Mouse (Mus musculus): ENCODE results near the gene Tmem151b. TPM values are rescaled to one million over a fixed set of nuclear protein-coding genes. Genes with fewer than 3 reads are reported as not detected.

The Tmem151b gene
- total RNA-seq, 1 experiment from 2014 or later = 0.15 TPM

DNA sequence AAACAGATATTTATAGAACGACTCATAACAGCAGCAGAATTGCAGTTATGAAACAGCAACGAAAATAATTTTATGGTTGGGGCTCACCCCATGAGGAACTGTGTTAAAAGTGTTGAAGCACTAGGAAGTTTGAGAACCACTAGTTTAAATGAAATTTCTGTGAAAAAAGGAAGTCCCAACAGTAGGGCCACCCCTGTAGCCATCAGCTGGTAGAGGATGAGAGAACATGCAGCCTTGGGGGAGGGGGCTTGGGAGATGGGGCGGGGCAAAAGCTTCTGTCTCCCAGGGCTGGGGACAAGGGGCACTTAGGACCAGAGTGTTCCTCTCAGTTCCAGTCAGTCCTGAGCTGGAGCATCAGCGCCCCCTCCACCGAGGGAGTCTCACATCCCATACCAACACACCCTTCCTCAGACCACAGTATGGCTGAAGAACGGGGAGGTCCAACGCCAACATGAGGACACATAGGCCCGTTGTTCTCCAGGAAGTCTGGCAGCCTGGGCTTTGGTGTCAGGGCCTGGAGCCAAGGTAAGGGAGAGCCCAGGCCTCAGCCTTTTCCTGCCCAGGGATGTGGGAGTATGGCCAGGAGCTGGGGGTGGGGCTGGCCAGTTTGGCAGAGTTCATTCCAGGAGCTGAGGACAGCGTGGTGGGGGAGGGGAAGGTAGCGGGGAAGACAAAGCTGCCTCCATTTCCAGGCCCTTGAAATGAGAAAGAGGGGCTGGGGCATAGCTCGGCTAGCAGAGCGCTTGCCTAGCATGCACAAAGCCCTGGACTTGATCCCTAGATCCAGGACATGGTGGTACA, 34.8 kb upstream of the Tmem151b start:
- DNase-seq = peak; percentile 80

DNA sequence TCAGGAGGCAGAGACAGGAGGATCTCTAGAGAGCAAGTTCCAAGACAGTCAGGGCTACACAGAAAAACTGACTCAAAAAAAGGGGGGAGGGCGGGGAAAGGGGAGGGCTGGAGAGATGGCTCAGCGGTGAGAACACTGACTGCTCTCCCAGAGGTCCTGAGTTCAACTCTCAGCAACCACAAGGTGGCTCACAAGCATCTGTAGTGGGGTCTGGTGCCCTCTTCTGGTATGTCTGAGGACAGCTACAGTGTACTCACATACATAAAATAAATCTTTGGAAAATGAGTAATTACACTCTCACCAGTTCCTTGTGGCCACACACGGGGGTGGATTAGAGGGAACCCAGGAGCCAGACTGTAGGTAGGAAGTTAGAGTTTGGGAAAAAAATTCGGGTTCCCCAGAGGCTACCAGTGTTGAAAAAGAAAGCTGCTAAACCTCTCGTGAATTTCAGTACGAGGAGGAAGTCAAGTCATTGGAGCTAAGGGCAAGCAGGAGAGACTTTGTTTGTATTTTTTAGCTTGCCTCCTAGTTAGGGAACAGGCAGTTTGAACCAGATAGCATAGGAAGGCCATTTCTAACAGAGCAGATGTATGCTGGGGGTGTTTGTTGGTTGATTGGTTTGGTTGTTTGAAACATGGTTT, 33.4 kb upstream of the Tmem151b start:
- peak; percentile 16 for DNase-seq

DNA sequence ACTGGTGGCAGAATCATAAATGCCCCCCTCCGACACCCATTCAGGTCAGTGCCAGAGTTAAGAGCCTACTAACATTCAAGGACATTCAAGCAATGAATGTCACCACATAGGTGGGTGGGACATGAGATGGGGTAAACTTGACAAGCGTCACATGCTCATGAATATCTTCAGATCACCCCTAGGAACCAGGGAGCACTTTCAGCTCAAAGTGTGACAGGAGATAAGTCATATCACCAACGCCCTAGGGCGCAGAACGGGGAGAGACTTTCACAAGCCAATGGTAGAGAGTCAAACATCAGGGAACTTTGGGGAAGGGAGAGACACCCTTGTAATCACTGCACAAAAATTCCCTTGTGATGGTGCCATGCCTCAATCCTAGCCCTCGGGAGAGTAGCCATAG, 32.7 kb upstream of the Tmem151b start:
- no peak for DNase-seq

DNA sequence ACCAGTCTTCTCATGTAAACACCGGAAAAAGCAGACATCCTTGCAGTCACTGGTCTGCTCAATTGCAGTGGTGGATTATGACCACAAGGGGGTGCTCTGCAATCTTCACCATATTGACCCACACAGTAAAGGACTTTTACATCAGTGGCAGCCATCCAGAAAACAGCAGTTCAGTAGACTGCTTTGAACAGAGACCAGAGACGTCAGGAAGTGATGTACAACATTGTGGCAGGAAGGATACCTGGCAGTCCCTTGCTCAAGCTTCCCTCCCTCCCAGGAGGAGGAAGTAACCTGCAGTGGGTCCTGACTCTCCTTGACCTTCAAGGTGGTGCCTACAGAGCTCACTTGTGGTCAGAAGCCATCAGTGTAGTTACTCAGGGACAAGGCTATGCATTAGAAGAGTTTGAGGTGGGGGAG, 32.1 kb upstream of the Tmem151b start:
- DNase-seq = peak; percentile 59

DNA sequence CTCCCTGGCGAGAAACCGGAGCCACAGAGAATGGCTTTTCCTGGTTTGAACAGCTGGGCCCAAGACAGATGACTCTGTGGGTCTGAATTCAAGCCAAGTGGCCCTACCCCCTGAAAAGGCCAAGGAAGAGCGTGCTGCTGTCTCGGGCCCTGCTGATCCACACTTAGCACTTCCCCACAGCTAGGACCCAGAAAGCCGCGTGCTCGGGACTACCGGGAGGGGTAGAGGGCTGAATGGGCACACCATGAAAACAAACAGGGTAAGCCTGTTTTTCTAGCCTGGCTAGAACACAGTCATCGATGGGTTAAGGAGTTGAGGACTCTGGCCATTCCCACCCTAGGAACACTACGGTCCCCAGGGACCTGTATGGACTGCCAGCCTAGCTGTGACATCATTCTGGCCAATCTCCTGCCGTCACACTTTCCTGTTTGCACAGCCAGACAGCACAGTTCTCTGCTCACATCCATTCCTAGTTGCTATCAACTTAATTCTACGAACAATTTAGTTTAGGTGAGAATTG, 31.5 kb upstream of the Tmem151b start:
- DNase-seq = peak; percentile 31

DNA sequence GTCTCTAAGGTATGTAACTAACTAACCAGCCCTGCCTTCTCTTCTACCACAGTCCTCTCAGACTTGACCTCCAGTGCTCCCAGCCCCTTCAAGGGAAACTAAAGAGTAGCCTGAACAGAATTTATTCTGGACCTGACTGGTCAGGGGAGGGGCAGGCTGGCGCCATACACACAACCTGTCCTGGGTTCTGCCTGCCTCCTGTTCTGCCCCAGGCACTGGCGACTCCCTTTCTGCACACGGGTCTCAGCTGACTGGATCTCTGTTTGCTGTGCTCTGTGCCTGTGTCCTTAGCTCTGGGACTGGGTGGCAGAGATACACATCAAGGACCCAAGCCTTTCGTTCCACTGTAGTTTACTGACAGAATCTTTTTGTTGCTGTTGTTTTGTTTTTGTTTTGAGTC, 30.1 kb upstream of the Tmem151b start:
- no peak for DNase-seq

DNA sequence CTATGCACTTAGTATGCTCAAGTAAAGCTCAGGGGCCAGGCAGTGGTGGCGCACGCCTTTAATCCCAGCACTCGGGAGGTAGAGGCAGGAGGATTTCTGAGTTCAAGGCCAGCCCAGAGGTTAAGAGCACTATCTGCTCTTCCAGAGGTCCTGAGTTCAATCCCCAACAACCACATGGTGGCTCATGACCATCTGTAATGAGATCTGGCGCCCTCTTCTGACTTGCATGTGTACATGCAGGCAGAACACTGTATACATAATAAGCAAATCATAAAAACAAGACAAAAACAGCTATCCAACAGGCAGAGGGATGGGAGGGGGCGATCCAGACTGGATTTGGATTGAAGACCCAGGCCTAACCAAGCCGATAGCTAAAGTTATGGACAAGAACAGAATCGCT, 29.4 kb upstream of the Tmem151b start:
- DNase-seq = no peak

DNA sequence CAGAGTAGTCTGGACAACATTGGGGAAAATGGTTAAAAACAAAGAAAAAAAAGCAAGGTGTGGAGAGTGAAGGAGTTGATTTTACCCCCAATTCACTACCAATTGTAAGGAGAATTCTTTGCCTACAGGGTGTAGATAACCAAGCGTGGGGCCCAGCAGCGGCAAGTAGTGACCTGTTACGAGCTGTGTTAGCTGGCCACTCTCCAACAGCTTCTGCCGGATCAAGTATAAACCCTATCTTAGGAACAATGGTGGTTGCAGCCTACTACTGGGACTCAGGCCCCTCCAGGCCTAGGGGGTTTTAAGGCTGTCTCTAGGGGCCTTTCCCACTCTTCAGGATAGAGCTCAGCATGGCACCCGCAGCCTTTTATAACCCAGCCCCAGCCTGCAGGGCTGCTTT, 28.8 kb upstream of the Tmem151b start:
- DNase-seq = no peak

DNA sequence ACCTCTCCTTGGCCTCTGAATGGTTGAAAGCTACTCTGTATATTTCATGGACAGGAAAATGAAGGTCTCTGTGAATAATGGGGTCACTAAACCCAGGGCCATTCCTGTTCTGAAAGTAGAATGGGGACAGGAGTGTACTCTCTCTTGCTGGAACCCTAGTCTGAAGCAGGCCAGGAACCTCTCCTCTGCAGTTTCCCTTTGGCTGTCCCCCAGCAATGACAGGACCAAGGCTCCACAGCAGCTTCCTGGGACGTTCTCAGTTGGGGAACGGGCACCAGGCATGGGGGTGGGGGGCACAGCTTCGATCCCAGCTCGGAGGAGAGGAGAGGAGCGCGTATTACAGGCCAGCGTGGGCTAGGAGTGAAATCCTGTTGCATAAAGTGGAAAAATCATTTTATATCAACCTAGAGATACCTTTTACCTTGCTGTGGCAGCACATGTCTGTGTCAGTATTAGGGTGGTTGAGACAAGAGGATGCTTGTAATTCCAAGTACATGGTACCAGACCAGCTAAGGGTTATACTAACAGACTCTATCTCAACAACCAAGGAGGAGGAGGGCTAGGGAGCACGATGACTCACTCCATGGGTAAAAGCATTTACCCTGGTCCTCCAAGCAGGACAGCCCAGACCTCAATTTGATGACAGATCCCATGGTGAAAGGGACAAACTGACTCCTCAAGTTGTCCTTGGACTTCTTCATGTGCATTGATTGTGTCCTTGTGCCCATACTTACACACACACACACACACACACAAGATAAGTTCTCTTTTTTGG, 25.8 kb upstream of the Tmem151b start:
- DNase-seq = no peak

DNA sequence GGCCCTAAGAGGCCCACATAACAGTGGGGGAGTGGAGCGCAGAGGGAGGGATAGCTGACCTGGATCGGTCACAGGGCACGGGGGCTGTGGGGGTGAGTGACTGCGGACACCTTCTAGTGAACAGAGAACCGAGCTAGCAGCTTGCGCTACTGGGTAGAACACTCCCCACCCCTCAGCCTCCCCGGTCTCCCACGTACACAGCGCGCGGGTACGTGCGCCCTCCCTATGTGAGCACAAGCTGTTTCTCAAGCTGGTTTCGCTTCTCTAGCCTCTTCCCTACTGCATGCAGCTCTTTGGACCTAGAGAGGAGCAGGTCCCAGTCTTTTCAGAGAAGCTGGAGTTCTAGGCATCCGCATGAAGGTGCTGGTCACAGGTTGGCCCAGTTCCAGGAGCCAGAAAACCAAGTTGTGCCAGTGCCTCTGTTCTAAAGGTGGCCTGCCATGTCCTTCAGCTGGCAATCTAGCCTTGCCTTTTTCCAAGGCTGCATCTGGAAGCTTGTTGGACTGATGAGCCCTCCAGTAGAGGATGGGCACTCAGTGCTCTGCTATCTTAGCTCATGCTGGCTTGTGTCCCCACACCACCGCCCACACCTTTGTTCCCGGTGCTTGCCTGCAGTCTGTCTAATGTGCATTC, 24.8 kb upstream of the Tmem151b start:
- peak; percentile 75 for DNase-seq

DNA sequence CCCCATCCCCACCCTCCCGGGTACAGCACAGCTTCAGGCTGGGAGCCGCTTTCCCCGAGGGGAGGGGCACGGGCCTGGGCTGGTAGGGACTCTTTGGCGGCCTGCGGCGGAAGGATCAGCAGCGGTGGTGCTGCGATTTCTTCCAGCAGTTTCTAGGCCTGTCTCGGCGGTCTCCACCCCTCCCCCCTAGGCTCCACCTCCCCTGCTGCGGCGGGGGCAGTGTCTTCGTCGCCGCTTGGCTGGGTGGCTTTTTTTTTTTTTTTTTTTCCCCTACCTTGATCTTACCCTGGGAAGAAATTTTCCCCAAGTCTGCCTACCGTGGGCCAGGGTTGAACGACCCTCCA, 24.3 kb upstream of the Tmem151b start:
- DNase-seq = peak; percentile 97

DNA sequence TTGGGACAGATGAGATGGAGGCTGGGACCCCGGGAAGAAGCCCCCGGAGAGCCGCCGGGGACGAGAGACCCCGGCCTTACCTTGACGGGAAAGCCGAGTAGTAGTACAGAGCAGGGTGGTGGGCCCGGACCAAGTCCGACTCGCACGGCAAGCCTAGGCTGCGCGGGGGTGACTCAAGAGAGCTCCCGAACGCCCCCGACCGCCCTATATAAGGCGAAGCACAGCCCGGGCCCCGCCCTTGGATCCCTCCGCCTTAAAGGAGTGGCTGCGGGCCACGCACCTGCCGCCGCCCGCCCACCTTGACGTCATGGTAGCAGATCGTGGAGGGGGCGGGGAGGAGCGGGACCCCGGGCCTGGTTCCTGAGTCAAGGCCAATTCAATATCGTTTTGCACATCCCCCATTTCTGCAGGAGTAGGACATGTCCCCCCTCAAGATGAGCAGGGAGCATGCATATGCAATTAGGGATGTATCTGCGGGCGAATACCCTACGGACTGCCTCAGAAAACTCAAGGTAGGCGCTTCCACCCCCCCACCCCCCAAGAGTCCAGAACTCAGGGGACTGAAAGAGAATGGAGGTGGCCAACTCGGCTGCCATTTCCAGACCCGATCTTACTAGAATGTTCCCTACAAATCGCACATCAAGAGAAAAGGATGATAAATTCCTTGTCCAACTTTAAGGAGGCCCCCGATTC, 23.8 kb upstream of the Tmem151b start, which contains the start of gene Hsp90ab1:
Hsp90ab1 (minus strand) TSS at position 185 of the 693 bp plus-strand sequence.
- peak; percentile 99 for DNase-seq

DNA sequence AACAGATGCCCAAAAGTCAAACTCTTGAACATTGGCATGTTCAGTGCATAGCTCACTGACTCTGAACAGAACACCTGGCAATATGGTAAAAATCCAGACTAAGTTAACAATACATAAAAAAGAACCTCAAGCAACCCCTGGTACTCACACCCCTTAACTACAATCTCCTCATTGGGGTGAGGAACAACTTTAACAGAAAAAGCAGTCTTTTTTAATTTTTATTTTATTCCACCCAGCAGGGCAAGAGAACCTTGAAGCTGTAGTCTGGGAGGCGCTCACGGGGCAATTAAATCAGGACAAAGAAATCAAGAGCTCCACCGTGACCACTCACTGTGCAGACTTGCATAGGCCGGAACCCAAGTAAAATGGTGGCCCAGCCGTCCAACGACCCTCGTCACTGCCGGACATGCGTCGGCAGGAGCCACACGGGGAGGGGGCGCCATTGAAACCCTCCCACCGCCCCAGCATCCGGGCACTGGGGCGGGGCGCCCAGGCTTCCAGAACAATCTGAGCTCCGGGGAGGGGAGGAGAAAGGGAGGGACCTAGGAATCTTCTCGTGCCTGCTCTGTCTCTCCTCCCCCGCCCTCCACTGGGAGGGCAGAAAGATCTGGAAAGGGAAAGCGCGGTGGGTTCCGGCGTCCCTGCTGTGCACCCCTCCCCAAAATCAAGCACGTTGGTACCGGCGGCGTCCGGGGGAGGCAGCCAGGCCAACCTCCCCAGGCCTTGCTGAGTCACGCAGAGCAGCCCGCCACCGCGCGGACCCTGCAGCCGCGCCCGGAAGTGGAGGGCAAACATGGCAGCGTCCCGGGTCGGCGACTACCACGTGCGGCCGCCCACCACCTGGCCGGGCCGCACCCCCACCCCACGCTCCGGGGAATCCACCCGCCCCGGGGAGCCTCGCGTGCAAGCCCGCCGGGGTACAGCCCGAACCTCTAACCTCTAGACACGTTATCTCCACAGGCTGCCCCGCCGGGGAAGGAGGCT, 22.9 kb upstream of the Tmem151b start:
- DNase-seq = peak; percentile 79

DNA sequence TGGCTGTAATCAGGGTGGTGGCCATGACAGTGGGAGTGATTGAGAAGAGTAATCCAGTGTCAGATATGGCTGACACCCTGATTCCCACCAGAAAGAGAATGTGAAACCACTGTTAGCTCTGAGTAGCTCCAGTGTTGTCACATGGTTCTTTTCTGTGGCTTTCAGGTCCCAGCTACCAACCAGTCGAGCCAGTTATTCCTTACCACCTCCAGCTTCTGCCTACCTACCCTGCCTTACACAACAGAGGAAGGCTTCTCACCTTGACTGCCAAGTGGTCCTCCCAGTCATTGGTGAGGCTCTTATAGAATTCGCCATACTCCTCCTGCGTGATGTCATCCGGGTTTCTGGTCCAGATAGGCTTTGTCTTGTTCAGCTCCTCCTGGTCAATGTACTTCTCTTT, 20.5 kb upstream of the Tmem151b start:
- DNase-seq = no peak

DNA sequence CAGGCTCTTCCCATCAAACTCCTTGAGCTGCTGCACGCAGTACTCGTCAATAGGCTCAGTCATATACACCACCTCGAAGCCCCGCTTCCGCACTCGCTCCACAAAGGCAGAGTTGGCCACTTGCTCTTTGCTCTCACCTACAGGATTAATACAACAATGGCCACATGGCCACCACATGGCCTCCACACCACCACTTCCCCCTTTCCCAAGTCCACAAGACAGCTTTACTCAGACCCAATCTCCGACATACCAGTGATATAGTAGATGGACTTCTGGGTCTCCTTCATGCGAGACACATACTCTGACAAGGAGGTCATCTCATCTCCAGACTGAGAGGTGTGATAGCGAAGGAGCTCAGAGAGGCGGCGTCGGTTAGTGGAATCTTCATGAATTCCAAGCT, 19.5 kb upstream of the Tmem151b start:
- DNase-seq = no peak

DNA sequence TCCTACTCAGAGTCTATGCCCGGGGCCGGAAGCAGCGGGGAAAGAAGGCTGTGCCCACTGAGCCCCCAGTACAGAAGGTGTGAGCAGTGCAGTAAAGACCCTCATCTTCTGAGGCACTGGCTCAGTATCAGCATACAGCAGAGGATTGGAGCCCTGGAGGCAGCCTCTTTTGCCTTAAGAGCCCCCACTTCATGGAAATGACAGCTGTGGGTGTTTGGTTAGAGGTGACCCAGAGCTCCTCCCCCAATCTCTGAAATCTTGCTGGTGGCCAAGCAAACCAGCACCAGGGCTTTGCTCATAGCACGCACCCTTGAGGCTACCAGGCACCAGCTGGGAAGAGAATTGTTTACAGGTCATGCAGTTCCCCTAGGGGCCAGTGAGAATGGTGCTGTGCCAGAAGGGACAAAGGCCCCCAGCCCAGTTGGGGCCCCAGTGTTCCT, 17.7 kb upstream of the Tmem151b start:
- DNase-seq = no peak

DNA sequence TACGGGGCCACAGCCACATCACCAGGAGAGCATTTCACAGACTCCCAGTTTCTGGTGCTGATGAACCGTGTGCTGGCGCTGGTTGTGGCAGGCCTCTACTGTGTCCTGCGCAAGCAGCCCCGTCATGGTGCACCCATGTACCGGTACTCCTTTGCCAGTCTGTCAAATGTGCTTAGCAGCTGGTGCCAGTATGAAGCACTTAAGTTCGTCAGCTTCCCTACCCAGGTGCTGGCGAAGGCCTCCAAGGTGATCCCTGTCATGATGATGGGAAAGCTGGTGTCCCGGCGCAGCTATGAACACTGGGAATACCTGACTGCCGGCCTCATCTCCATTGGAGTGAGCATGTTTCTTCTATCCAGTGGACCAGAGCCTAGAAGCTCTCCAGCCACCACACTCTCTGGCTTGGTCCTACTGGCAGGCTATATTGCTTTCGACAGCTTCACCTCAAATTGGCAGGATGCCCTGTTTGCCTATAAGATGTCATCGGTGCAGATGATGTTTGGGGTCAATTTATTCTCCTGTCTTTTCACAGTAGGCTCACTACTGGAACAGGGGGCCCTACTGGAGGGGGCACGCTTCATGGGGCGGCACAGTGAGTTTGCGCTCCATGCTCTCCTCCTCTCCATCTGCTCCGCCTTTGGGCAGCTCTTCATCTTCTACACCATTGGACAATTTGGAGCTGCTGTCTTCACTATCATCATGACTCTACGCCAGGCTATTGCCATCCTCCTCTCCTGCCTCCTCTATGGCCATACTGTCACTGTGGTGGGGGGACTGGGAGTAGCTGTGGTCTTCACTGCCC, 17.1 kb upstream of the Tmem151b start:
- no peak for DNase-seq

DNA sequence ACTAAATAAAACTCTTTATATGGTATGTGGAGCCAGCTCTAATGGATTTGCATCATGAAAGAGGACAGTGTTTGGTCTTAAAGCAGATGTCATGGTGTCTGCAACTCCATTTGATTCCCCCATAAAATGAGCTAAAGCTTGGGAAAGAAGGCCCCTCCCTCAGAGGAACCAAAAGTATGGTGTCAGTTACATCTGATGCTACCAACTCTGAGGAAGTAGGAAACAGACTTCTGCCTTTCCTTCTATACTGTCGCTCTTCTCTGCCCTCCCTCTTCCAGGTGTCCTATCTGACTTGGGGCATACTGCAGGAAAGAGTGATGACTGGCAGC, 16.5 kb upstream of the Tmem151b start:
- DNase-seq = no peak

DNA sequence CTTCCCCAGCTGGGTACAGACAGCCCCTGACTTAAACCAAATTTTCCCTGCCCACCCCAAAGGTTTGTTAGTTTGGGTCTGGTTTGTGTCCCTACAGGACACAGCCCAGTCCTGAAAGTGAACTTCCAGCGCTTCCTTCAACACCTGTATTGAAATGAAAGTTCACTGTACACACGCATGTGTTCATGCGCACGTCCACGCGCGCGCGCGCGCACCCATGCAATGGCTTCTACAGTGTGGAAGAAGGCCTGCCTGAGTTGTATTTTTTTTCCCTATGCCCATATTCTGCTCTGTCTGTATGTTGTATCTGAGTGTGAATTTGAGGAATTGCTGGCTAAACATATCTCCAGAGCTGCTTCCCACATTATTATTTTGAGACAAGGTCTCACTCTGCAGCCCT, 15.6 kb upstream of the Tmem151b start:
- no peak for DNase-seq
